Mouse (Mus musculus) MEL (cell line): Measurements from ENCODE around the gene Hmgcs1.

ENCODE experiments used
- CTCF ChIP-seq, 3 experiments: IDR thresholded peaks in 2 of 3; conservative IDR thresholded peaks in 1 of 3; 2 replicates each; pipeline ENCODE4 v1.5.1; 2011 to 2012; ENCODE audit warnings: low read length in 3 of 3, low read depth in 2 of 3, mild to moderate bottlenecking in 2 of 3, improper control_type of control experiment in 1 of 3, inconsistent platforms in 1 of 3, mixed read lengths in 1 of 3, moderate library complexity in 1 of 3; ENCODE audit not compliant: control insufficient read depth in 1 of 3, insufficient read depth in 1 of 3, poor library complexity in 1 of 3, severe bottlenecking in 1 of 3
- ETS1 ChIP-seq: IDR thresholded peaks from 2 replicates; pipeline ENCODE4 v1.6.1; 2012; ENCODE audit warnings: low read depth, mild to moderate bottlenecking, inconsistent platforms, low read length, improper control_type of control experiment, moderate library complexity
- GABPA ChIP-seq: IDR thresholded peaks from 2 replicates; pipeline ENCODE4 v1.6.1; 2012; ENCODE audit warnings: low read depth, mild to moderate bottlenecking, inconsistent platforms, low read length, improper control_type of control experiment, moderate library complexity
- KAT2A ChIP-seq: conservative IDR thresholded peaks from 2 replicates; pipeline ENCODE4 v1.6.1; 2012; ENCODE audit warnings: low read depth, low read length, improper control_type of control experiment, inconsistent platforms
- MAFK ChIP-seq: IDR thresholded peaks from 2 replicates; pipeline ENCODE4 v1.6.1; 2011; ENCODE audit warnings: low read depth, mild to moderate bottlenecking, low read length, improper control_type of control experiment, borderline replicate concordance
- MAX ChIP-seq: IDR thresholded peaks from 2 replicates; pipeline ENCODE4 v1.6.1; 2011; ENCODE audit warnings: low read length, improper control_type of control experiment
- NELFE ChIP-seq: IDR thresholded peaks from 2 replicates; pipeline ENCODE4 v1.6.1; 2011; ENCODE audit warnings: low read depth, low read length, improper control_type of control experiment
- POLR2A ChIP-seq, 2 experiments: IDR thresholded peaks; 2 replicates each; pipeline ENCODE4 v1.6.1; 2011 to 2012; ENCODE audit warnings: low read length in 2 of 2, mild to moderate bottlenecking in 2 of 2, control low read depth in 1 of 2, improper control_type of control experiment in 1 of 2, low read depth in 1 of 2, moderate library complexity in 1 of 2; ENCODE audit not compliant: control insufficient read depth in 1 of 2, insufficient read depth in 1 of 2, poor library complexity in 1 of 2
- POLR2AphosphoS2 ChIP-seq: IDR thresholded peaks from 2 replicates; pipeline ENCODE4 v1.6.1; 2011; ENCODE audit warnings: low read length, improper control_type of control experiment
- RCOR1 ChIP-seq: IDR thresholded peaks from 2 replicates; pipeline ENCODE4 v1.6.1; 2012; ENCODE audit warnings: low read depth, mild to moderate bottlenecking, inconsistent platforms, low read length, improper control_type of control experiment
- SIN3A ChIP-seq: IDR thresholded peaks from 2 replicates; pipeline ENCODE4 v1.6.1; 2012; ENCODE audit warnings: low read length, improper control_type of control experiment, inconsistent platforms
- SMC3 ChIP-seq: IDR thresholded peaks from 2 replicates; pipeline ENCODE4 v1.6.1; 2011; ENCODE audit warnings: low read depth, low read length, improper control_type of control experiment
- USF2 ChIP-seq, 2 experiments: IDR thresholded peaks; 2 replicates each; pipeline ENCODE4 v1.6.1; 2011 to 2012; ENCODE audit warnings: improper control_type of control experiment in 2 of 2, low read length in 2 of 2, borderline replicate concordance in 1 of 2, inconsistent platforms in 1 of 2, low read depth in 1 of 2, mild to moderate bottlenecking in 1 of 2; ENCODE audit not compliant: insufficient read depth in 1 of 2
- ZNF384 ChIP-seq: IDR thresholded peaks from 2 replicates; pipeline ENCODE4 v1.6.1; 2012; ENCODE audit warnings: low read depth, mild to moderate bottlenecking, inconsistent platforms, low read length, improper control_type of control experiment

GRCm38 (mm10) chr13:119755141-119755547 is 65.0 kb downstream of the Hmgcs1 start:
- TF ChIP-seq KAT2A = no peak
- no peak for TF ChIP-seq ETS1
- TF ChIP-seq POLR2A (IDR thresholded peaks at IDR 0.05; ENCODE audit: control insufficient read depth in 1 of 2, insufficient read depth in 1 of 2, low read depth in 1 of 2, low read length in 2 of 2, poor library complexity in 1 of 2) = no peak
- TF ChIP-seq MAFK = no peak
- TF ChIP-seq SIN3A = no peak
- TF ChIP-seq CTCF (IDR thresholded peaks at IDR 0.05 in 2 of 3, conservative IDR thresholded peaks at IDR 0.05 in 1 of 3; ENCODE audit: control insufficient read depth in 1 of 3, insufficient read depth in 1 of 3, low read depth in 2 of 3, low read length in 3 of 3, poor library complexity in 1 of 3, severe bottlenecking in 1 of 3) = no peak
- no peak for TF ChIP-seq ZNF384
- no peak for TF ChIP-seq RCOR1
- TF ChIP-seq SMC3 = no peak
- TF ChIP-seq MAX = no peak
- no peak for TF ChIP-seq POLR2AphosphoS2
- no peak for TF ChIP-seq GABPA
- TF ChIP-seq NELFE = no peak
- TF ChIP-seq USF2 (IDR thresholded peaks at IDR 0.05; ENCODE audit: borderline replicate concordance in 1 of 2, insufficient read depth in 1 of 2, low read depth in 1 of 2, low read length in 2 of 2) = no peak
